Mouse (Mus musculus): ENCODE measurements around the gene Ank2. TPM values are rescaled to one million over a fixed set of nuclear protein-coding genes. Genes with fewer than 3 reads are reported as not detected.

The Ank2 gene
- polyA plus RNA-seq, 1 experiment, result 0.29 TPM

GRCm38 (mm10) chr3:127303041-127303440, 196.1 kb downstream of the Ank2 start:
- Histone ChIP-seq H3K27me3 (ENCODE audit: control insufficient read depth) (no peaks in the 10 kb centered on the region), H3K9me3 (ENCODE audit: control insufficient read depth, low read length) (no peaks in the 10 kb centered on the region), H3K4me3 (replicated peaks) (no peak overlapping the region), H3K36me3 (ENCODE audit: control insufficient read depth) (no peaks in the 10 kb centered on the region), H3K4me1 (ENCODE audit: control insufficient read depth) (no peaks in the 10 kb centered on the region)
- TF ChIP-seq TAL1 (IDR thresholded peaks at IDR 0.05; ENCODE audit: low read length), result no peak
- no peak for TF ChIP-seq GATA1 (IDR thresholded peaks at IDR 0.05; ENCODE audit: low read length)

- TF ChIP-seq TAL1 (IDR thresholded peaks at IDR 0.05; ENCODE audit: low read length) (no peak), GATA1 (IDR thresholded peaks at IDR 0.05; ENCODE audit: low read length) (no peak)
- H3K36me3 ChIP-seq (ENCODE audit: control insufficient read depth), result no peaks in the 10 kb centered on the region
- H3K4me1 ChIP-seq (ENCODE audit: control insufficient read depth), result no peaks in the 10 kb centered on the region
- H3K4me3 ChIP-seq (replicated peaks), result no peak overlapping the region
- no peaks in the 10 kb centered on the region for H3K27me3 ChIP-seq (ENCODE audit: control insufficient read depth)
- no peaks in the 10 kb centered on the region for H3K9me3 ChIP-seq (ENCODE audit: control insufficient read depth, low read length)
Measured at GRCm38 (mm10) chr3:127300790-127301189, 198.4 kb downstream of the Ank2 start.

GRCm38 (mm10) chr3:127295921-127296320, 203.2 kb downstream of the Ank2 start:
- Histone ChIP-seq H3K4me3 (replicated peaks) (no peak overlapping the region), H3K4me1 (ENCODE audit: control insufficient read depth) (no peaks in the 10 kb centered on the region), H3K36me3 (ENCODE audit: control insufficient read depth) (no peaks in the 10 kb centered on the region), H3K9me3 (ENCODE audit: control insufficient read depth, low read length) (peaks cover 6% of the 10 kb centered on the region), H3K27me3 (ENCODE audit: control insufficient read depth) (no peaks in the 10 kb centered on the region)
- TF ChIP-seq GATA1 (IDR thresholded peaks at IDR 0.05; ENCODE audit: low read length) (no peak), TAL1 (IDR thresholded peaks at IDR 0.05; ENCODE audit: low read length) (no peak)

- Histone ChIP-seq H3K36me3 (ENCODE audit: control insufficient read depth) (no peaks in the 10 kb centered on the region), H3K4me3 (replicated peaks) (no peak overlapping the region), H3K4me1 (ENCODE audit: control insufficient read depth) (no peaks in the 10 kb centered on the region), H3K27me3 (ENCODE audit: control insufficient read depth) (no peaks in the 10 kb centered on the region), H3K9me3 (ENCODE audit: control insufficient read depth, low read length) (peaks cover 6% of the 10 kb centered on the region)
- TF ChIP-seq GATA1 (IDR thresholded peaks at IDR 0.05; ENCODE audit: low read length) (no peak), TAL1 (IDR thresholded peaks at IDR 0.05; ENCODE audit: low read length) (no peak)
Measured at GRCm38 (mm10) chr3:127294610-127295349, 204.4 kb downstream of the Ank2 start.

GRCm38 (mm10) chr3:127294079-127294478, 205.1 kb downstream of the Ank2 start:
- TF ChIP-seq GATA1 (IDR thresholded peaks at IDR 0.05; ENCODE audit: low read length), result no peak
- H3K36me3 ChIP-seq (ENCODE audit: control insufficient read depth), result no peaks in the 10 kb centered on the region
- H3K27me3 ChIP-seq (ENCODE audit: control insufficient read depth), result no peaks in the 10 kb centered on the region
- H3K9me3 ChIP-seq (ENCODE audit: control insufficient read depth, low read length), result peaks cover 6% of the 10 kb centered on the region
- no peaks in the 10 kb centered on the region for H3K4me1 ChIP-seq (ENCODE audit: control insufficient read depth)
- H3K4me3 ChIP-seq (replicated peaks), result no peak overlapping the region

GRCm38 (mm10) chr3:127293479-127293874, 205.7 kb downstream of the Ank2 start:
- Histone ChIP-seq H3K4me3 (replicated peaks) (no peak overlapping the region), H3K27me3 (ENCODE audit: control insufficient read depth) (no peaks in the 10 kb centered on the region), H3K36me3 (ENCODE audit: control insufficient read depth) (no peaks in the 10 kb centered on the region), H3K4me1 (ENCODE audit: control insufficient read depth) (no peaks in the 10 kb centered on the region), H3K9me3 (ENCODE audit: control insufficient read depth, low read length) (peaks cover 6% of the 10 kb centered on the region)
- TF ChIP-seq TAL1 (IDR thresholded peaks at IDR 0.05; ENCODE audit: low read length) (no peak), GATA1 (IDR thresholded peaks at IDR 0.05; ENCODE audit: low read length) (no peak)

GRCm38 (mm10) chr3:127292864-127293478, 206.2 kb downstream of the Ank2 start:
- H3K36me3 ChIP-seq (ENCODE audit: control insufficient read depth), result no peaks in the 10 kb centered on the region
- peaks cover 6% of the 10 kb centered on the region for H3K9me3 ChIP-seq (ENCODE audit: control insufficient read depth, low read length)
- H3K4me3 ChIP-seq (replicated peaks), result no peak overlapping the region
- no peak for TF ChIP-seq GATA1 (IDR thresholded peaks at IDR 0.05; ENCODE audit: low read length)
- no peak for TF ChIP-seq TAL1 (IDR thresholded peaks at IDR 0.05; ENCODE audit: low read length)
- H3K4me1 ChIP-seq (ENCODE audit: control insufficient read depth), result no peaks in the 10 kb centered on the region
- no peaks in the 10 kb centered on the region for H3K27me3 ChIP-seq (ENCODE audit: control insufficient read depth)

- H3K4me1 ChIP-seq (ENCODE audit: control insufficient read depth), result no peaks in the 10 kb centered on the region
- TF ChIP-seq GATA1 (IDR thresholded peaks at IDR 0.05; ENCODE audit: low read length), result no peak
- no peak for TF ChIP-seq TAL1 (IDR thresholded peaks at IDR 0.05; ENCODE audit: low read length)
- no peaks in the 10 kb centered on the region for H3K27me3 ChIP-seq (ENCODE audit: control insufficient read depth)
- no peaks in the 10 kb centered on the region for H3K36me3 ChIP-seq (ENCODE audit: control insufficient read depth)
- H3K9me3 ChIP-seq (ENCODE audit: control insufficient read depth, low read length), result peaks cover 2% of the 10 kb centered on the region; the same call in 1 of the 2 replicates
- H3K4me3 ChIP-seq (replicated peaks), result no peak overlapping the region
Measured at GRCm38 (mm10) chr3:127282277-127282676, 216.9 kb downstream of the Ank2 start.

- no peaks in the 10 kb centered on the region for H3K36me3 ChIP-seq (ENCODE audit: control insufficient read depth)
- TF ChIP-seq GATA1 (IDR thresholded peaks at IDR 0.05; ENCODE audit: low read length), result no peak
- TF ChIP-seq TAL1 (IDR thresholded peaks at IDR 0.05; ENCODE audit: low read length), result no peak
- H3K4me3 ChIP-seq (replicated peaks), result no peak overlapping the region
- H3K9me3 ChIP-seq (ENCODE audit: control insufficient read depth, low read length), result peaks cover 2% of the 10 kb centered on the region; the same call in 1 of the 2 replicates
- no peaks in the 10 kb centered on the region for H3K27me3 ChIP-seq (ENCODE audit: control insufficient read depth)
- H3K4me1 ChIP-seq (ENCODE audit: control insufficient read depth), result no peaks in the 10 kb centered on the region
Measured at GRCm38 (mm10) chr3:127281390-127281789, 217.8 kb downstream of the Ank2 start.
